Mouse (Mus musculus) retina, postnatal 1 day (tissue): ENCODE measurements around the gene Ddah2.

Experiments used
- DNase-seq: peaks from one replicate; pipeline ENCODE4 v3.0.0-alpha.2; 2012

The Ddah2 gene

GRCm38 (mm10) chr17:35082841-35083576 lies 24.2 kb downstream of the Ddah2 start:
- no peak for DNase-seq

DNA sequence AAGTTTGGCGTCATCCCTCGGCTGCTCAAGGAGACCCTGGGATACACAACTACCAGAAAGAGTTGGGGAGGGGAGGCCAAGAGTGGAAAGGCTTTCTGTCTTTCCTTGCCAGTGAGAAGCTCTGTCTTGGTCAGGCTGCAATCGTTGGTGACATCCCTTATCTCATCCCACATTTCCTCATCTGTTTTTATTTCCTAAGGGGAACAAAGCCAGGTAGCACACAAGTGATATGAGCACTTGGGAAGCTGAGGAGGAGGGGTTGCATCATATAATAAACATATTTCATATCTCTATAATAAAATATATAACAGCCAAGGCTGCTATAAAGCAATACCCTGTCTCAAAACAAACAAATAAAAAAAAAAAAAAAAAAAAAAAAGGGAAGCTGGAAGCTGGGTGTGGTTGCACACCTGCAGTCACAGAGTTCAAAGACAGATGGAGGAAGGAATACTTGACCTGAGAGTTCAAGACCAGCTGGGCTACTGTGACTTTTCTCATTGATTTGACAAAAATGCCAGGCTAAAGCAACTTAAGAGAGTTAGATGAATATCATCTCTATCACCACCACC lies 25.2 kb downstream of the Ddah2 start:
- DNase-seq: no peak

GRCm38 (mm10) chr17:35085208-35085865 lies 26.5 kb downstream of the Ddah2 start, which contains the start of gene Ly6g6f:
Gene Ly6g6f, minus strand, starts transcription at chr17:35085610.
- DNase-seq: no peak

GRCm38 (mm10) chr17:35088151-35088550 lies 29.3 kb downstream of the Ddah2 start:
- DNase-seq: no peak

GRCm38 (mm10) chr17:35088825-35089644 lies 30.2 kb downstream of the Ddah2 start, which contains the start of gene Abhd16a:
Gene Abhd16a, plus strand, starts transcription at chr17:35089263.
- DNase-seq: peak; percentile 97

DNA sequence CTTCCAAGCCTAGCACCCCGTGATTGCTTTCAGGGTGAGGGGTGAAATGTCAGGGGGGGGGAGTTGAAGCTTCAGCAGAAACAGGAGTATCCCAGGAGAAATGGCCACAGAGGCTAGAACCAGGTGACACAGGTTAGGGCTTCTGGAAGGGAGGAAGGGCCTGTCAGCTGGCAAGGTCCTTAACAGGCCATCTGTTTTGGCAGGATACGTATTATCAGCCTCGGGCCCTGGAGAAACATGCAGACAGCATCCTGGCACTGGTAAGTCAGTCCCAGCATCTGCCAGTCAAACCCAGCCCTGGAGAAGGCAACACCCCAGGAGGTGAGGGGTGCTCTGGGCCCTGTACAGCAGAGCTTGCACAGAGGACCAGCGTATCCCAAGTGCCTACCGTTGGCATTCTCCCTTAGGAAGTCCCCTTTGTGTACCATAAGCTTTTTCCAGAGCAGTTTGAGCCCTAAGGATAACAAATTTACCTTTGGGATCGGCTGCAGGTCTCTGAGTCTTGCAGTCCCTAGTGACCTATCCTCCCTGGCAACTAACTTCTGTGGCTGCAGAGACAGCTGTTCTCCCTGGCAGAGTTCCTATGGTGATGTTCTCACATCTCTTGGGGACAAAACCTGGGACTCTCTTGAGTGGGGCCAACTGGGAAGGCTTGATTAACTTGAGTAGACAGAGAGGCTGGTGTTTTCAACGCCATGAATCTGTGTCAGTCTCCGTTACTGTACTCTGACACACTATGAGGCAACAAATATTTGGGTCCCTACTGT lies 31.5 kb downstream of the Ddah2 start:
- DNase-seq: no peak

- DNase-seq: no peak
Measured at GRCm38 (mm10) chr17:35092403-35093198, 33.8 kb downstream of the Ddah2 start.

- DNase-seq: no peak
Measured at GRCm38 (mm10) chr17:35094475-35095365, 35.9 kb downstream of the Ddah2 start.

GRCm38 (mm10) chr17:35096597-35096996 lies 37.8 kb downstream of the Ddah2 start:
- no peak for DNase-seq

DNA sequence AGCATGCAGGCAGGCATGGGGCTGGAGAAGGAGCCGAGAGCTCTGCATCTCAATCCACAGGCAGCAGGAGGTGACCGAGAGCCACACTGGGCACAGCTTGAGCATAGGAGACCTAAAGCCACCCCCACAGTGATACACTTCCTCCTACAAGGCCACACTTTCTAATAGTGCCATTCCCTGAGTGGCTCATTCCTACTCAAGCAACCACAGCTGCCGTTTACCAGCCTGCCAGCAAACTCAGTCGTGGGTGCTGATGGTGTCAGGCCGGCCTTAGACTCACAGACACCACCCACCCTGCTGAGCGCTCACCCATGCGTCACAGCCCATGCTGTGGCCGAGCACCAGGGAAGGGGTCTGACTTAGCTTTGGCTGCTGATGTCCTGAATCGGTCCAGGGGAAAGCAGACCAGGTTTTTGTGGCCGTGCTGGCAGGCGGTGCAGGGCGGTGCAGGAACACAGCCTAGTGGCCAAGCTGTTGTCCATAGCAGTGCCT lies 38.4 kb downstream of the Ddah2 start:
- no peak for DNase-seq

DNA sequence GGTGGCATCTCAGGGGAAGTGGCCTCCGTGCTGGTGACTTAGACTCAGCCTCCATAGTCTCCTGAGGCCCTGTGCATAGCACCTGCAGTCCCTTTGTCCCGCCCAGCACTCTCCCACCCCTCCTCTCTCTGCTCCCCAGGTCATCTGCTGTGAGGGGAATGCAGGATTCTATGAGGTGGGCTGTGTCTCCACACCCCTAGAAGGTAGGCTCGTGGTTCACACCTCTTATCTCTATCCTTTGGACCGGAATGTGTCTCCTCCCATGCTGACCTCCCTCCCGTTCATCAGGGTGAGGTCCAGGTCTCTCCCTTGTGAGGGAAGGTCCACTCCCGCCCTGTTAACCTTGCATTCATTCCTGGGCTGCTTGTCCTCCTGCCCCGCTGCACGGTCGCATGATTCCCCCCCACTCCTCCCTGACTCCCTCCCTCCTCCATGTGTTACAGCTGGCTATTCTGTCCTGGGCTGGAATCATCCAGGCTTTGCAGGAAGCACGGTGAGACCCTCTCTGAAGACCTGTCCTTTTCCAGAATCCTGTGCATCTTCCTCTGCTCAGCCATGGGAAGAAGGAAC lies 41.4 kb downstream of the Ddah2 start:
- DNase-seq: no peak

- DNase-seq: no peak
Measured at GRCm38 (mm10) chr17:35101161-35101560, 42.3 kb downstream of the Ddah2 start.

DNA sequence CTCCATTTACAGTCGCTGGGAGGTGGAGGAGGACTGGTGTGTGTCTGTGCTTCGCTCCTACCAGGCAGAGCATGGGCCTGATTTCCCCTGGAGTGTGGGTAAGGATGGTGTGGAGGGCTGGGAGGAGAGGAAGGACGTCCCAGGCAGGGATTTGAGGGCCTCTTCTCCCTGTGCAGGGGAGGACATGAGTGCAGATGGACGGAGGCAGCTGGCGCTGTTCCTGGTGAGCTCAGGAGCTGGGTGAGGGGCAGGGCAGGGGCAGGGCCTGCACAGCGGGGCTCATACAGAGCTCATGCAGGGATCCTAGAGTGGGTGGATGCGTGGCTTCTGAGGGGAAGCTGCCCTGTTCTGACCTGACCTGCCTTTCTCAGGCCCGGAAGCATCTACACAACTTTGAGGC lies 43.5 kb downstream of the Ddah2 start:
- DNase-seq: no peak

DNA sequence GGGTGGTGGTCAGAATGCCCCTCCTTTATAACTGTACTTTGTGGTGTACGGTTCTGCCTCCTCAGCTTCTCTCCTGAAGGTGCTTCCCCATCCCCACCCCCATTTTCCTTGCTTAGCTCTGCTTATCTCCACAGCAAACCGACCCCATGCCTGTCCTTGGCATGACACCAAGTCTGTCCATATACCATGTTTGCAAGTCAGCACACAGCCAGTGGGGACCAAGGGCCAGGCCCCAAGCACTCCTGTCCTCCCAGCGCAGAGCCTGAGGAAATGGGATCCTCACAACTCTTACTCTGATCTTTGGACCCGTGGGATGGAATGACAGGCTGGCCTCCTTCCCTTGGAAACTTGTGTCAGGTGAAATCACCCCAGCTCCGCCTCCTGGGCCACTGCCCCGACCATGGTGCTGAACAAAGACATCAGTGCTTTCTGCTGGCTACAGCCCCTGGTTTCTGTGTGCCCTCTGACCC lies 44.4 kb downstream of the Ddah2 start:
- no peak for DNase-seq

GRCm38 (mm10) chr17:35104079-35104478 lies 45.2 kb downstream of the Ddah2 start:
- DNase-seq: no peak

- no peak for DNase-seq
Measured at GRCm38 (mm10) chr17:35104754-35105153, 45.9 kb downstream of the Ddah2 start.

- DNase-seq: peak; percentile 80
Measured at GRCm38 (mm10) chr17:35105740-35106389, 47.0 kb downstream of the Ddah2 start.

- no peak for DNase-seq
Measured at GRCm38 (mm10) chr17:35106522-35106921, 47.7 kb downstream of the Ddah2 start.

DNA sequence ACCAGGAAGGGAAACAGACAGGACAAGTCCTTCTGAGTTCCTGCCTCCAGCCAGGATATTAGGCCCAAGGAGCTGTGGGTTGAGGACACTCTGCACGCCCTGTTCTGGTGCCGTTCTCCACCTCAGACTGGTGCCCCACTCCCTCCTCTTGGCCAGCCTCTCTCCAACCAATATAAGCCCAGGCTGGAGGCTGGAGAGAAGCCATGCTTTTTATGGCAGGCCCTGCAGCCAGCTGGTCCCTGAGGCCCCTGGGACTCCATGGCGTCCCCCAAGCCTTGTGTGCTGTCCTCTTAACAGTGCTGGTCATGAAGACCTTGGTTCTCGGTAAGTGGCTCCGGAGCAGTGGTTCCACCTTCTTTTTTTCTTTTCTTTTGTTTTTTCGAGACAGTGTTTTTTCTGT lies 49.3 kb downstream of the Ddah2 start, which contains the start of gene Ly6g5c:
Gene Ly6g5c (plus strand): TSS at position 183 of the 400 bp plus-strand sequence.
- DNase-seq: no peak
